Mouse (Mus musculus) olfactory bulb, adult 2 months (tissue): Measurements from ENCODE around the gene Zfp367.

Experiments
- CTCF ChIP-seq: fragments of 200-500 bp; IDR thresholded peaks from 2 replicates; pipeline ENCODE4 v1.5.1; 2012; ENCODE audit warnings: low read depth, mild to moderate bottlenecking, low read length, moderate library complexity; ENCODE audit not compliant: insufficient read depth
- POLR2A ChIP-seq: fragments of 200-500 bp; IDR thresholded peaks from 2 replicates; pipeline ENCODE4 v1.6.1; 2012; ENCODE audit warnings: mild to moderate bottlenecking, low read depth, low read length, moderate library complexity; ENCODE audit not compliant: insufficient read depth

- TF ChIP-seq CTCF (no peak), POLR2A (no peak)
Observed at GRCm38 (mm10) chr13:64169746-64170145, 16.7 kb upstream of the Zfp367 start.
